Mouse (Mus musculus) midbrain, postnatal 0 days (tissue): ENCODE measurements around the gene Dhdds. TPM values are rescaled to one million over a fixed set of nuclear protein-coding genes. Genes with fewer than 3 reads are reported as not detected.

Source experiments
- ATAC-seq: fragments of 200-750 bp; cut with Nextera tagmentation; 2 replicates; pipeline ENCODE4 v1.8.0; 2017; ENCODE audit warnings: moderate number of reproducible peaks, mild to moderate bottlenecking, moderate TSS enrichment, moderate library complexity; ENCODE audit not compliant: low FRiP score
- DNase-seq: peaks from one replicate; pipeline ENCODE4 v3.0.0-alpha.2; 2015; ENCODE audit warnings: low spot score
- H3K27ac ChIP-seq: fragments of 300-500 bp; sonication (generic); 2 replicates; pipeline ENCODE4 v1.5.1; 2014; ENCODE audit warnings: low read depth, mild to moderate bottlenecking, low read length, mixed read lengths
- H3K27me3 ChIP-seq: fragments of 300-500 bp; sonication (generic); 2 replicates; pipeline ENCODE4 v1.6.1; 2014; ENCODE audit warnings: low read length, control low read depth, mixed read lengths; ENCODE audit not compliant: insufficient read depth
- H3K36me3 ChIP-seq: fragments of 300-500 bp; sonication (generic); 2 replicates; pipeline ENCODE4 v1.6.1; 2014; ENCODE audit warnings: low read length, control low read depth, mixed read lengths; ENCODE audit not compliant: insufficient read depth
- H3K4me1 ChIP-seq: fragments of 300-500 bp; sonication (generic); 2 replicates; pipeline ENCODE4 v1.6.1; 2014; ENCODE audit warnings: mild to moderate bottlenecking, control low read depth, antibody characterized with exemption, low read length, mixed read lengths; ENCODE audit not compliant: insufficient read depth
- H3K4me2 ChIP-seq: fragments of 300-500 bp; sonication (generic); 2 replicates; pipeline ENCODE4 v1.6.1; 2014; ENCODE audit warnings: low read depth, mild to moderate bottlenecking, low read length, mixed read lengths; ENCODE audit not compliant: poor library complexity, severe bottlenecking
- H3K4me3 ChIP-seq: fragments of 300-500 bp; sonication (generic); 2 replicates; pipeline ENCODE4 v1.5.1; 2014; ENCODE audit warnings: low read depth, mild to moderate bottlenecking, low read length, moderate library complexity
- H3K9ac ChIP-seq: fragments of 300-500 bp; sonication (generic); replicated peaks from 2 replicates; pipeline ENCODE4 v1.6.1; 2014; ENCODE audit warnings: mild to moderate bottlenecking, low read length, moderate library complexity, mixed read lengths; ENCODE audit not compliant: poor library complexity, severe bottlenecking
- H3K9me3 ChIP-seq: fragments of 300-500 bp; sonication (generic); 2 replicates; pipeline ENCODE4 v1.6.1; 2016; ENCODE audit warnings: low read length, control low read depth
- CTCF ChIP-seq: IDR thresholded peaks from 2 replicates; pipeline ENCODE4 v1.5.1; 2016; ENCODE audit warnings: antibody characterized with exemption, mild to moderate bottlenecking
- WGBS: fragments of 180-500 bp; shearing (Covaris S2); extraction: QIAGEN DNeasy Blood & Tissue Kit; methylation state at CpG from one replicate; pipeline ENCODE4 v1.1.7; 2014; 5-methylcytosine and 5-hydroxymethylcytosine counted together
- polyA plus RNA-seq: library from polyadenylated mRNA; unstranded; fragments of >200 nt; fragmentation: Nextera tagmentation; extraction: Ambion mirVana; gene quantifications from 2 replicates; pipeline ENCODE4 v1.2.1, GENCODE M21; 2015
- total RNA-seq: library from RNA; depleted of rRNA; stranded (reverse); fragments of >200 nt; gene quantifications from 2 replicates; pipeline ENCODE4 v1.2.3, GENCODE M21; 2014

The Dhdds gene
- total and polyA plus RNA-seq, 2 experiments from 2014 or later: 38.3 to 46.2 TPM

DNA sequence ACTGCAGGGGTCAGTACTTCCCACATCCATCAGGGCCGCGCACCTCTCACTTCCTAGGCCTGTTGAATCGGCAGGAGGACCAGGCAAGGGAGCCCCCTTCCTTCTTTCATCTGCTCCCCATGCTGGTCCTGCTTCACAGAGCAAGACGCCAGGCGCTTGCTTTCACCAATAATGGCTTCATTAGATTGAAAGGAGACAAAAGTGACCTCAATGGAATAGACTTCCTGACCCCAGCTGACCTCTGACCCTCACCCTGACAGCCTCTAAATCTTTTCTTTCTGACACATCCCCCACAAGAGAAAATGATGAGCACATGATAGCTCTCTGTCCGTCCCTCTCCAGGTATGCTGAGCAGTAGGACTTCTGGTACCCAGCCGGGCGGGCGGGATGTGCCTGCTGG lies 25.1 kb upstream of the Dhdds start:
- H3K4me3 ChIP-seq: no peak overlapping the region
- no peaks in the 10 kb centered on the region for H3K27me3 ChIP-seq
- H3K9ac ChIP-seq: no peak overlapping the region
- WGBS: 25% methylated on average over 9 of the region's 9 CpGs
- H3K36me3 ChIP-seq: no peaks in the 10 kb centered on the region
- DNase-seq (no peak), ATAC-seq (no peak)
- H3K9me3 ChIP-seq: no peaks in the 10 kb centered on the region
- H3K4me1 ChIP-seq: no peaks in the 10 kb centered on the region
- H3K4me2 ChIP-seq: no peak overlapping the region
- TF ChIP-seq CTCF: no peak
- no peak overlapping the region for H3K27ac ChIP-seq

DNA sequence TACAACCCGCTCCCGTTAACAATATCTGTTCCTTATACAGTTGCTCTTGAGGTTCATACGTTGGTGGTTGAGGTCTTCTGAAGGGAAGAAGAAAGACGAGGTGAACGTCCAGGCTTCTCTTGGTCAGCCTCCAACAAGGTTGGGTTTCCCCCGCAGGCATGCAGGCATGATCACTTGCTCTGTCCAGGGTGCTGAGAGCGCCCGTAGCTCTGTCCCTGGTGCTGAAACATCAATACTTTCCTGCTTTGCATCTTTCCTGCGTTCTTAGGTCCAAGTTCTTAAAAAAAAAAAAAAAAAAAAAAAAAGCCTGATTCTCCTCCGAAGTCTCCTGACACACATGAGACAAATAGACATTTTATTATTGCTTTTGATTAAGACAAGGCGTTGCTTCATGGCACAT lies 19.9 kb upstream of the Dhdds start:
- H3K9me3 ChIP-seq: no peaks in the 10 kb centered on the region
- peak; percentile 27 for DNase-seq
- TF ChIP-seq CTCF: no peak
- no peak overlapping the region for H3K27ac ChIP-seq
- 8% methylated on average over 11 of the region's 11 CpGs for WGBS
- H3K36me3 ChIP-seq: no peaks in the 10 kb centered on the region
- H3K4me2 ChIP-seq: peak overlapping the region; percentile 70
- H3K4me1 ChIP-seq: peaks cover 8% of the 10 kb centered on the region
- peak overlapping the region; percentile 27; the same call in 1 of the 2 replicates for H3K4me3 ChIP-seq
- H3K27me3 ChIP-seq: peaks cover 18% of the 10 kb centered on the region
- no peak overlapping the region for H3K9ac ChIP-seq
- ATAC-seq: no peak

DNA sequence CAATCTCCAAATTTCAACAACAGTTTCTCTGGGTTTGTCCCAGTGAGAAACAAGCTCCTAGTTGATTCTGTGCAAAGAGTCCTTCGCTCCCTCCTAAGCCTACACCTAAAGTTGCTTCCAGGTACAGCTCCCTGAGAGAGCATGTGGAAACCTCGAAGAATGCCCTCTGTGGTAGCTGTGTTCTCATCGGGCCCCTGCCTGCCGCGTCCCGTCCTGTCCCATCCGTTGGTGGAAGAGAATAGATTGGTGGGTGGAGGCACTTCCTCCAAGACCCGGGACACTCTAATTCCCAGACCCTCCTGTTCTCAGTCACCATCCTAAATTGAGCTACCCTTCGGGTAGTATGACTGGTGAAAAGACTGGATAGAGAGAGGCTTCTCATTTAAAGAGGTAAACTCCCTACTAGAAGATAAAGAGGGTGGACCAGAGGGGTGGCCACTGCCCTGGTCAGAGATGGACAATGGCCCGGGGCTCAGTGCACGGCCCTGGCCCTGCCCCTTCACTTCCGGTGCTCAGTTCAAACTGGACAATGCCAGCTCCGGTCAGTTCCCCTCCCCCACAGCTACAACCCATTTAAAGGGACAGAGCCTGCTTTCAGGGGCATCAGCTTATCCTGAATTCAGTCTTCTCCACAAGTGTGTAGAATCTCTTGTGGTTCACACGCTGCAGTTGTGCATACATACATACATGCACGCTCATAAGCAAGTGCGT lies 19.1 kb upstream of the Dhdds start:
- H3K27me3 ChIP-seq: peaks cover 18% of the 10 kb centered on the region
- peak overlapping the region; percentile 27 for H3K4me3 ChIP-seq
- 0 out of 2 replicates have a peak overlapping the region, but pooled peaks have one; percentile 33 for H3K9ac ChIP-seq
- peaks cover 8% of the 10 kb centered on the region for H3K4me1 ChIP-seq
- no peaks in the 10 kb centered on the region for H3K36me3 ChIP-seq
- H3K4me2 ChIP-seq: peak overlapping the region; percentile 70
- no peak for TF ChIP-seq CTCF
- H3K9me3 ChIP-seq: no peaks in the 10 kb centered on the region
- DNase-seq (peak; percentile 78), ATAC-seq (peak; percentile 73; the same call in 1 of the 2 replicates)
- H3K27ac ChIP-seq: 0 out of 2 replicates have a peak overlapping the region, but pooled peaks have one; percentile 27
- 2% methylated on average over 16 of the region's 16 CpGs for WGBS

DNA sequence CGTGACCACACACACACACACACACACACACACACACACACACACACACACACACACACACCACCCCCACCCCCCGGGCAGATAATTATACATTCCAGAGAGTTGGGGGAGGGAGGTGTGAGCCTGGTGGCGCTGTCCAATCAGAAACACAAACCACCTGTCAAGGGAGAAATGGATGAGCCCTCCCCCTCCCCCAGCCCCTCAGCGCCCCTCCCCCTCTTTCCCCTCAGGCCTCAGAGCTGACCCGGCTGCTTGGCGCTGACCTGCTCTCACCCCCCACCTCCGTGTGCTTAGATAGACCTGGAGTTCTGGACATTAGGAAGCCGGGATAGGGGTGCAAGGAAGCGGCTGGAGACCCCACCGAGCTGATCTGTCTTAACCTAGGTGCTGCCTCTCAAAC lies 18.5 kb upstream of the Dhdds start:
- Histone ChIP-seq H3K4me3 (peak overlapping the region; percentile 27; the same call in 1 of the 2 replicates), H3K4me1 (peaks cover 8% of the 10 kb centered on the region), H3K27me3 (peaks cover 18% of the 10 kb centered on the region), H3K9me3 (no peaks in the 10 kb centered on the region), H3K4me2 (peak overlapping the region; percentile 70), H3K36me3 (no peaks in the 10 kb centered on the region), H3K9ac (no peak overlapping the region; the same call in 1 of the 2 replicates), H3K27ac (no peak overlapping the region)
- no peak for ATAC-seq
- TF ChIP-seq CTCF: no peak
- WGBS: 0% methylated on average over 6 of the region's 10 CpGs
- DNase-seq: peak; percentile 17

DNA sequence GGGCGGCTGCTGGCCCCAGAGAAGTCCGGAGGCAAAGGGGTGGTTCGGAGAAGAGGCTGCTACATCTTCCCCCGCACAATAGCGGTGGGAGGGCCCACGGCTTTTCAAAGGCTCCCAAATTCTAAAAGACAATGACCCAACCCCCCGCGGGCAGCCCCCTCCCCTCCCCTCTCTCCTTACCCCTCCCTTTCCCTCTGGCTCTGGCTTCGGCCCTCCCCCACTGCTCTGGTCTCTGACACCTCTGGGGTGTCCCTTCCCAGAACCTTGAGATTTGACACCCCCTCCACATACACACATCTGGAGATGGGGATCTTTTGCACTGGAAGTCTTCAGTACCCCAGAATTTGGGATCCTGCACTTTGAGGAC lies 18.0 kb upstream of the Dhdds start, which contains the start of gene Lin28a:
TSS of gene Lin28a (minus strand) at position 63 of the 367 bp plus-strand sequence.
- Histone ChIP-seq H3K4me2 (peak within 1 kb of the TSS; percentile 70), H3K36me3 (no peaks in the 10 kb centered on the region), H3K4me3 (peak within 1 kb of the TSS; percentile 36), H3K9ac (peak within 1 kb of the TSS; percentile 33), H3K27me3 (peaks cover 18% of the 10 kb centered on the region), H3K27ac (0 out of 2 replicates have a peak within 1 kb of the TSS, but pooled peaks have one; percentile 27), H3K4me1 (peaks cover 8% of the 10 kb centered on the region), H3K9me3 (no peaks in the 10 kb centered on the region)
- DNase-seq (no peak), ATAC-seq (no peak)
- no peak for TF ChIP-seq CTCF
- WGBS: 0% methylated on average over 8 of the region's 9 CpGs

DNA sequence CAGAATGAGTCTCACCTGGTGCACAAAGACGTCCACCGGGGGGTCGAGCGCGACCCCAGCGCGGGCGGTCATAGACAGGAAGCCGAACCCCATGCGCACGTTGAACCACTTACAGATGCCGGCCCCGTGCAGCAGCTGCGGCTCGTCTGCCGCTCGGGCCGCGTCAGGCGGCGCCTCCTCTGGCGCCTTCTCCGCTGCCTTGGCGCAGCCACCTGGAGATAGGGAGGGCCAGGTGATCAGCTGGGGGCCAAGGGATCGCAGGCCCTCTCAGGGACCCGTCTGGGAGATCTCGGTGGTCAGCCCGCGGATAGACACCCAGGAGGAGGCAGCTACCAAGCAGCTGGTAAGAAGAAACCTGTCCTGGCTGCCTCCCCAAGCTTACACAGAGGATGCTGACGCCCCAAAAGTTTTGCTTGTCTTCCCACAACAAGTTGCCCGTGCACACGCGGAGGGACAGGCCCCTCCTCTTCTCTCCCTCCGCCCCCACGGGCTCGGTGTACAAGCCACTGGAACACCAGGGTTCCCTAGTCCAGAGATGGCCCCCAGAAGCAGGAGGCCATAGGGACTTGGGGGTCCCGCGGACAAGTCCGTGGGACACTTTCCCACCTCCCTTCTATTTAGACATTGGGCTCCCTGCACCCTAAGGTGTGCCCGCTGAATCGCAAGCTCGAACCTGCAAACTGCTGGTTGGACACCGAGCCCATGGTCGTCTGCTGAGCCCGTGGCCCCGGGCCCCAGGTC lies 17.5 kb upstream of the Dhdds start:
- no peaks in the 10 kb centered on the region for H3K36me3 ChIP-seq
- no peak overlapping the region; the same call in 1 of the 2 replicates for H3K9ac ChIP-seq
- peak overlapping the region; percentile 36 for H3K4me3 ChIP-seq
- H3K27me3 ChIP-seq: peaks cover 18% of the 10 kb centered on the region
- H3K4me2 ChIP-seq: peak overlapping the region; percentile 70
- no peaks in the 10 kb centered on the region for H3K9me3 ChIP-seq
- no peak for DNase-seq
- peaks cover 8% of the 10 kb centered on the region for H3K4me1 ChIP-seq
- WGBS: under 1% methylated on average over 45 of the region's 46 CpGs
- no peak for TF ChIP-seq CTCF
- no peak for ATAC-seq
- H3K27ac ChIP-seq: no peak overlapping the region
